Mouse (Mus musculus) midbrain, embryonic 13.5 days (tissue): Measurements from ENCODE around the gene Pbsn. TPM values are rescaled to one million over a fixed set of nuclear protein-coding genes. Genes with fewer than 3 reads are reported as not detected.
"Not testable (repeated sequence)": the region's sequence is repeated elsewhere in the genome, so short reads cannot be mapped to it uniquely, and the experiment has no call there.

Experiments
- ATAC-seq: fragments of 200-750 bp; cut with Nextera tagmentation; 2 replicates; pipeline ENCODE4 v1.8.0; 2017; ENCODE audit warnings: mild to moderate bottlenecking, moderate TSS enrichment, moderate library complexity
- H3K27ac ChIP-seq: fragments of 300-500 bp; sonication (generic); 2 replicates; pipeline ENCODE4 v1.5.1; 2015; ENCODE audit warnings: inconsistent platforms, mild to moderate bottlenecking, moderate library complexity
- H3K27me3 ChIP-seq: fragments of 300-500 bp; sonication (generic); 2 replicates; pipeline ENCODE4 v1.6.1; 2015; ENCODE audit warnings: mild to moderate bottlenecking, inconsistent platforms
- H3K36me3 ChIP-seq: fragments of 300-500 bp; sonication (generic); 2 replicates; pipeline ENCODE4 v1.6.1; 2015; ENCODE audit warnings: mild to moderate bottlenecking, inconsistent platforms
- H3K4me1 ChIP-seq: fragments of 300-500 bp; sonication (generic); replicated peaks from 2 replicates; pipeline ENCODE4 v1.6.1; 2015; ENCODE audit warnings: inconsistent platforms
- H3K4me2 ChIP-seq: fragments of 300-500 bp; sonication (generic); replicated peaks from 2 replicates; pipeline ENCODE4 v1.6.1; 2015; ENCODE audit warnings: moderate library complexity, mild to moderate bottlenecking, inconsistent platforms
- H3K4me3 ChIP-seq: fragments of 300-500 bp; sonication (generic); replicated peaks from 2 replicates; pipeline ENCODE4 v1.5.1; 2015; ENCODE audit warnings: mild to moderate bottlenecking, inconsistent platforms
- H3K9ac ChIP-seq: fragments of 300-500 bp; sonication (generic); replicated peaks from 2 replicates; pipeline ENCODE4 v1.6.1; 2015; ENCODE audit warnings: mild to moderate bottlenecking, inconsistent platforms
- H3K9me3 ChIP-seq: fragments of 300-500 bp; sonication (generic); 2 replicates; pipeline ENCODE4 v1.6.1; 2016; ENCODE audit warnings: mild to moderate bottlenecking, inconsistent platforms
- WGBS: fragments of 180-500 bp; shearing (Covaris S2); methylation state at CpG from one replicate; pipeline ENCODE4 v1.1.7; 2015; 5-methylcytosine and 5-hydroxymethylcytosine counted together
- polyA plus RNA-seq: library from polyadenylated mRNA; unstranded; fragments of >200 nt; fragmentation: Nextera tagmentation; extraction: Ambion mirVana; gene quantifications from 2 replicates; pipeline ENCODE4 v1.2.1, GENCODE M21; 2015

Pbsn gene
- polyA plus RNA-seq, result not detected in 2 replicates

GRCm38 (mm10) chrX:77853523-77853922 is at the start of gene Pbsn:
TSS of gene Pbsn (minus strand) at chrX:77853623.
- Histone ChIP-seq H3K4me3 (no peak within 1 kb of the TSS), H3K27ac (no peak within 1 kb of the TSS), H3K4me1 (no peaks in the 10 kb centered on the region), H3K9me3 (no peaks in the 10 kb centered on the region), H3K4me2 (no peak within 1 kb of the TSS), H3K36me3 (no peaks in the 10 kb centered on the region), H3K27me3 (no peaks in the 10 kb centered on the region), H3K9ac (no peak within 1 kb of the TSS)
- 82% methylated on average over 1 of the region's 1 CpGs for WGBS
- ATAC-seq, result no peak

DNA sequence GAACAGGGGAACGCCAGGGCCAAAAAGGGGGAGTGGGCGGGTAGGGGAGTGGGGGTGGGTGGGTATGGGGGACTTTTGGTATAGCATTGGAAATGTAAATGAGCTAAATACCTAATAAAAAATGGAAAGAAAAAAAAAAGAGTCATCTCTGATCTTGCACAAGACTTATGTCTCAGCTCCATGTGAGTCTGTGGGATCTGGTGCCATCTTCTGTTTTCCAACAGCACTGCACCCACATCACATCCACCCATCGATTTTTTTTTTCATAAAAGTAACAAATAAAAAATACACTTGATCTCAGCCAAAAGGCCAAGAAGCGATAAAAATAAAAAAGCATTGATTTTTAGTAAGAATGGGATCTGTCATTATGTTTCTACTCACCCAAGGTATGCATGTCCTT is 26.6 kb upstream of the Pbsn start:
- not testable (repeated sequence) for H3K4me3 ChIP-seq, H3K27ac ChIP-seq, ATAC-seq, H3K4me1 ChIP-seq, H3K27me3 ChIP-seq, H3K9me3 ChIP-seq, H3K9ac ChIP-seq, H3K36me3 ChIP-seq, H3K4me2 ChIP-seq
- 46% methylated on average over 2 of the region's 4 CpGs for WGBS

DNA sequence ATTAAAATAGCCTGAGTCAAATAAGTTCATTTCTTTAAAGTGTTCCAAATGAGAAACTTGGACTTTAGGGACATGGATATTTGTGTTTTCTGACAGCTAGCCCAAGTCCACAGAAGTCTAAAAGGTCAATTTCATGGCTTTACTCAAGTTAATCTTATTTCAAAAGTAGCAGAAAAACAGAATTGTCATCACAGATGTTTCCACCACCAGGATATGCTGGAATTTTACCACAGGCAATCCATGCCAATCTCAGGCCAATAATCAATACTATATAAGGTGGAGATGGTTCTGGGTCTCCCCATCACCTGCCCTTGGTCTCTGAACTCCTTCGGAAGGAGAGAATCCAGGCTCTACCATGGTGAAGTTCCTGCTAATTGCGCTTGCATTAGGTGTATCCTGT is 11.0 kb upstream of the Pbsn start, which contains the start of gene Gm14744:
Gene Gm14744, plus strand, starts transcription at position 301 of the 400 bp plus-strand sequence.
- H3K36me3 ChIP-seq, ATAC-seq, H3K27me3 ChIP-seq, H3K4me3 ChIP-seq, H3K4me2 ChIP-seq, H3K27ac ChIP-seq, H3K9ac ChIP-seq, H3K4me1 ChIP-seq, H3K9me3 ChIP-seq: not testable (repeated sequence)
- 86% methylated on average over 2 of the region's 2 CpGs for WGBS

GRCm38 (mm10) chrX:77812031-77812430 is 41.4 kb downstream of the Pbsn start:
- Histone ChIP-seq H3K4me1 (no peaks in the 10 kb centered on the region), H3K27me3 (no peaks in the 10 kb centered on the region), H3K27ac (no peak overlapping the region), H3K36me3 (no peaks in the 10 kb centered on the region), H3K9ac (no peak overlapping the region), H3K4me2 (no peak overlapping the region), H3K4me3 (no peak overlapping the region), H3K9me3 (no peaks in the 10 kb centered on the region)
- 60% methylated on average over 6 of the region's 6 CpGs for WGBS
- no peak for ATAC-seq

DNA sequence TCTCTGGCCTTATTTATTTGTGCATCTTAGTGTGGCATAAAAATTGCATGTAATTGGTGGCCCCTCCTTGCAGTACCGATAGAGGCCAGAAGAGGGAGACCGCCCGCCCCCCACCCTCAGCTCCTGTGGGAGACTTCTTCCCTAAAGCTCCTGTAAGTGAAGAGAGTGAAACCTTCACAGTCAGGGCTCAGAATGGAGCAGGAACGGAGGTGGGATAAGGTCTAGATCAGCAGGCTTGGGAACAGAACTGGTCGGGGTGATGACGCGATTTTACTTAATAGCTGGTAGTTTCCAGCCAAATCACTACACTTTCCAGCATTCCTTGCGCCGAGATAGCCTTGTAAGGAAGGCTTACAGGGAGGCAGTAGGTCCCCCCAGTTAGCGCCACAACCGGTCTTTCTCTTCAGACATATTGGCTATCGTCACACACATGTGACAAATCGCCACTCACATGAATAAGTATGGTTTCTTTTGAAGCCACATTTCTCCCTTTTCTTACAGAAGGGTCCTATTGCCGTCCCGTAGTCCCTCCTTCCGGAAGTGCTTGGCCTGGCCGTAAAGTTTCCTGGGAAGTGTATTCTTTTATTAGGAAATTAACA is 42.7 kb downstream of the Pbsn start:
- H3K4me3 ChIP-seq, result peak overlapping the region; percentile 38
- H3K9ac ChIP-seq, result 0 out of 2 replicates have a peak overlapping the region, but pooled peaks have one; percentile 25
- no peaks in the 10 kb centered on the region for H3K36me3 ChIP-seq
- H3K27ac ChIP-seq, result peak overlapping the region; percentile 64; the same call in 1 of the 2 replicates
- ATAC-seq, result peak; percentile 91
- no peaks in the 10 kb centered on the region for H3K9me3 ChIP-seq
- no peaks in the 10 kb centered on the region for H3K4me1 ChIP-seq
- peak overlapping the region; percentile 43 for H3K4me2 ChIP-seq
- H3K27me3 ChIP-seq, result no peaks in the 10 kb centered on the region
- 28% methylated on average over 17 of the region's 17 CpGs for WGBS

GRCm38 (mm10) chrX:77808602-77809001 is 44.8 kb downstream of the Pbsn start:
- Histone ChIP-seq H3K36me3 (no peaks in the 10 kb centered on the region), H3K9me3 (no peaks in the 10 kb centered on the region), H3K4me3 (no peak overlapping the region), H3K27me3 (no peaks in the 10 kb centered on the region), H3K4me1 (no peaks in the 10 kb centered on the region), H3K9ac (no peak overlapping the region), H3K4me2 (no peak overlapping the region), H3K27ac (no peak overlapping the region)
- 23% methylated on average over 2 of the region's 2 CpGs for WGBS
- no peak for ATAC-seq

DNA sequence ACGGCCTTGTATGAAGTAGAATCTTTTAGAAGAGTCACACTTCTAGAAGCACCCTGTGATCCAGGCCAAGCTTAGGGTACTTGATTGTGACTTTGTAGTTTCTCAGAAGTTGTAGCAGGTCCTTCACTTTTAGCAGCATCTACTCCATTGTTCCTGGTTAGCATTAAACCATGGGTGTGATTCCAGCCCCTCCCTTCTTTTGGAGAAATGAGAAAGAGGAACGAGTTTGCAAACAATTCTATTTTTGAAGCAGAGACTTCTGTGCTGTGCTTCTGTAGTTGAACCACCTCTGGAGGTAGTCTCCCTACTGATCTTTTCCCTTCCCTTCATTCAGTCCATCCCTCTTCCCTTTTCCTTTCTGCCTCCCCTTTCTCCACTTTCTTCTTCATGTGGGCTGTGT is 51.1 kb downstream of the Pbsn start:
- H3K4me1 ChIP-seq, result no peaks in the 10 kb centered on the region
- no peak overlapping the region for H3K4me3 ChIP-seq
- H3K4me2 ChIP-seq, result no peak overlapping the region
- no peaks in the 10 kb centered on the region for H3K27me3 ChIP-seq
- no peaks in the 10 kb centered on the region for H3K36me3 ChIP-seq
- ATAC-seq, result no peak
- H3K9me3 ChIP-seq, result no peaks in the 10 kb centered on the region
- H3K9ac ChIP-seq, result no peak overlapping the region
- 81% methylated on average over 2 of the region's 2 CpGs for WGBS
- H3K27ac ChIP-seq, result no peak overlapping the region

DNA sequence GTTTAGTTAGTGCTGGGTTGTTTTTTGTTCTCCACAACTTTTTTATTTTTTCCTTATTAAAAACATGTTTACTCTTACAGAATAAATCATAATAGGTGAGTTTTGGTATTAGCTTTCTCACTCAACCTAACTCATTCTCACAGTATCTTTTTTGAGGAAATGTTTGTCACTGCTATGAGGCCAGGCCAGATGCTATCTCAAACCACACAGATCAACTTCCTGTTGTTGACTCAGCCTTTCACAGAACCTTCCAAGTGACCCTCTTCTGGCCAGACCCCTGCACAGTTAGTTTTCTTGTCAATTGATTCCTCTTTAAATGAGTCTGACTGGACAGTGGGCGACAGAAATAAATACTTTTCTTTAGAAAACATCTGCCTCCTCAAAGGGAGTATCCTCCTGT is 51.9 kb downstream of the Pbsn start:
- 74% methylated on average over 1 of the region's 1 CpGs for whole genome bisulfite sequencing
- H3K36me3 ChIP-seq, result no peaks in the 10 kb centered on the region
- ATAC-seq, result no peak

GRCm38 (mm10) chrX:77799554-77799953 is 53.9 kb downstream of the Pbsn start:
- Histone ChIP-seq H3K9me3 (no peaks in the 10 kb centered on the region), H3K27ac (no peak overlapping the region), H3K4me2 (no peak overlapping the region), H3K27me3 (no peaks in the 10 kb centered on the region), H3K9ac (no peak overlapping the region), H3K4me3 (no peak overlapping the region), H3K4me1 (peaks cover under 1% of the 10 kb centered on the region), H3K36me3 (no peaks in the 10 kb centered on the region)
- no peak for ATAC-seq
- WGBS, result 77% methylated on average over 3 of the region's 3 CpGs

More for the DNA sequence above, 51.9 kb downstream of the Pbsn start:
- H3K4me2 ChIP-seq, result no peak overlapping the region
- H3K27ac ChIP-seq, result no peak overlapping the region
- H3K9me3 ChIP-seq, result no peaks in the 10 kb centered on the region
- no peak overlapping the region for H3K9ac ChIP-seq
- no peaks in the 10 kb centered on the region for H3K4me1 ChIP-seq
- no peaks in the 10 kb centered on the region for H3K27me3 ChIP-seq
- H3K4me3 ChIP-seq, result no peak overlapping the region

DNA sequence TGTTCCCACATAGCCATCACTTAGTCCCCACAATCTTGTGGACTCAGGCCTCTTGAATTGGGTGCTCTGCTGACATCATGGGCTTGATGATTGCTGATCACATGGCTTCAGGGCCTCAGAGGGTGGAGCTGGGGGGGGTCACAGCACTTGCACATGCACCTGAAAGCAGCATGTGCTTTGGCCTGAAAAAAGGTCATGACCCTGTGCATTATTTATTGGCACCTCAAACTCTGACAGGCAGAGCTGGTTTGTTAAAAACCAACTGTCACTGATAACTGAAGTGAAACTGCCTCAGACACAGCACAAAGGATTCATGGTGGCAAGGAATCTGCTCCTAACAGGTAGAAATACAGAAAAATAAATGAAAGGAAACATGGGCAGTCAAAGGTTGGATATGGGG is 55.6 kb downstream of the Pbsn start:
- H3K27me3 ChIP-seq, result no peaks in the 10 kb centered on the region
- H3K4me3 ChIP-seq, result no peak overlapping the region
- no peak overlapping the region for H3K27ac ChIP-seq
- H3K4me1 ChIP-seq, result peaks cover 17% of the 10 kb centered on the region
- no peak overlapping the region for H3K4me2 ChIP-seq
- no peaks in the 10 kb centered on the region for H3K9me3 ChIP-seq
- no peak for ATAC-seq
- H3K36me3 ChIP-seq, result no peaks in the 10 kb centered on the region
- no peak overlapping the region for H3K9ac ChIP-seq

DNA sequence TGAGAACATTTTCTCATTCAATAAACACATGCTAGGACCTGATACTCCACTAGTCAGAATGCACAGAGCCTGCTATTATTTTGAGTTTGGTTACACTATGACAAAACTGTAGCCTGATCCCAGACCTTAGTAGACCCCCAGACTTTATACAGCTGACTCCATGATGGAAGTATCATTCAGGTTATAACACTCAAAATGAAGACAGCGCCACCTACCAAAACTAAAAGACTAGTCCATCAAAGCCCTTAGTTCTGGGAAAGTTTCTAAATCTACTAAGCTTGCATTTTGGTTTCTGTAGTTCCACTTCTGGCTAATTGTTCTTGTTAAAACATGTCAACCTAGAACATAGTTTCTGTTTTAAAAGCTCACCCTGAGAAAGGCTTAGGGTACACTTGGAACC is 56.5 kb downstream of the Pbsn start:
- 65% methylated on average over 1 of the region's 1 CpGs for WGBS
- H3K27ac ChIP-seq, result no peak overlapping the region
- no peak for ATAC-seq
- peak overlapping the region; percentile 60; the same call in 1 of the 2 replicates for H3K4me3 ChIP-seq
- H3K9me3 ChIP-seq, result no peaks in the 10 kb centered on the region
- H3K4me2 ChIP-seq, result peak overlapping the region; percentile 65
- H3K4me1 ChIP-seq, result peaks cover 20% of the 10 kb centered on the region
- no peaks in the 10 kb centered on the region for H3K36me3 ChIP-seq
- H3K27me3 ChIP-seq, result no peaks in the 10 kb centered on the region
- H3K9ac ChIP-seq, result no peak overlapping the region

DNA sequence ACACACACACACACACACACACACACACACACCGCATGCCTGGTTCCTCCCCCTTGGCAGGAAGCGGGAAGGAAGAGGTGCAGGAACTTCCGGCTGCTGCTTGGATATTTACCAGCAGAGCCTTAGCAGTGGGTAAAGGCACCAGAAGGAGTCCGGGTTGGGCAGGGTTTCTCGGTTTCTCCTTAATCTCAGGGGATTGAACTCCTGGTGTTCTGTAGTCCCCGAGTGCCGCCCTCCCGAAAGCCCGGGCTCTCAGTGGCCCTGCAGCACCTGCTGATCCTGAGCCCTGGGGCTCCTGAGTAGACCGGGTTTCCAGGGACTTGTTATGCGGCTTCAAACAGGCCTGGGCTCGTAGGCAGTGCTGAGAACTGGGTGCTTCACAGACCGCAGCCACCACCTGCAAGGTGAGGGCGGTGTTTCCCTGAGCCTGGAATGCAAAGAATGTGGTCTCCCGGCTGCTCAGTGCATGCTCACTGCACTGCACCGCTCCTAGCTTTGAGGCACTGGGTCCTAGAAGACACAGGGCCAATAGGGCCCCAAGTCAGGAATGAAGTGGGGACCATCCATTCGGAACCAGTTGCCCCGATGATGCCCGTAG is 57.1 kb downstream of the Pbsn start, which contains the start of gene Prkx:
Gene Prkx, minus strand, starts transcription at position 41 of the 598 bp plus-strand sequence.
- H3K4me3 ChIP-seq, result peak within 1 kb of the TSS; percentile 60
- H3K9me3 ChIP-seq, result no peaks in the 10 kb centered on the region
- 26% methylated on average over 17 of the region's 19 CpGs for WGBS
- H3K27me3 ChIP-seq, result no peaks in the 10 kb centered on the region
- ATAC-seq, result peak; percentile 86
- peak within 1 kb of the TSS; percentile 78 for H3K27ac ChIP-seq
- H3K4me2 ChIP-seq, result peak within 1 kb of the TSS; percentile 65
- H3K36me3 ChIP-seq, result no peaks in the 10 kb centered on the region
- H3K4me1 ChIP-seq, result peaks cover 20% of the 10 kb centered on the region
- H3K9ac ChIP-seq, result peak within 1 kb of the TSS; percentile 65

DNA sequence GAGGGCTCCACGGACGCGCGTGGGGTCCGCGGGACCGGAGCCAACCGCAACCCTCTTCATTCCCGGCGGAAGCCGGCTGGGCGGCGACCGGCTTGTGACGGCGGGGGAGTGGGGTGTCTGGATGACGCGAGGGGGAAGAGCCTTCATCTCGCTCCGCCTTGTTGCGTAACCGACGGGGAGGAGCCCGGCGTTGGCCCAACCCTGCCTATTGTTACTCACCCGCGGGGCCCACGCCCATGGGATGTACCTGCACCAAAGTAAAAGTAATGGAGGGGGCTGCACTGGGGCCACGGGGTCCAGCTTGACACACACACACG is 57.6 kb downstream of the Pbsn start:
- ATAC-seq, result peak; percentile 95
- 23% methylated on average over 30 of the region's 30 CpGs for WGBS
- H3K27ac ChIP-seq, result peak overlapping the region; percentile 78
- no peaks in the 10 kb centered on the region for H3K27me3 ChIP-seq
- no peaks in the 10 kb centered on the region for H3K36me3 ChIP-seq
- H3K9ac ChIP-seq, result peak overlapping the region; percentile 65
- H3K4me1 ChIP-seq, result peaks cover 20% of the 10 kb centered on the region
- H3K9me3 ChIP-seq, result no peaks in the 10 kb centered on the region
- peak overlapping the region; percentile 65 for H3K4me2 ChIP-seq
- peak overlapping the region; percentile 60 for H3K4me3 ChIP-seq
